Mouse (Mus musculus): ENCODE measurements at regions not wholly inside any gene's neighbourhood (a gene's known extent, or its start where the extent isn't known, plus 50 kb on each side); places are given as distances from the start of the nearest gene placed in this dataset.

DNA sequence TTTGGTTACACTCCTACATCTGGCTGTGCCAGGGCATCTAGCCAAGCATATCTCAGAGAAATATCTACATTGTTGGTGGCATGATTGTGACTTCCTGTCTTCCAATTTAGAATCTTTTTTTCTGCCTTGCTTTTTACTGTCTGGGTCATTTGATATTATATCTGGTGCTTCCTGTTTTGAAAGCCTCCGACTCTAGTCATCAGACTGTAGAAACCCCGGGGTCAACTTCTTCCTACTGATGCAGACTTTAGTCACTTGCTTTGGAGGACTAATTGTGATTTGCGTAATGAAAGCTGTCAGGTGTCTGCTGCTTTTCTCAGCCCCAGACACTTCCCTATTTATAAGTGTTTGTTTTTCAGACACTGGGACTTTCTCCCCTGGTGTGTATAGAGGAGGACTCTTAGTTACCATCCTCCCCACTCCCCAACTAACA lies 113.0 kb upstream of the Cxcr4 start:
- H3K27ac ChIP-seq, result no peak overlapping the region
- 76% methylated on average over 3 of the region's 3 CpGs for WGBS
- H3K36me3 ChIP-seq, result no peaks in the 10 kb centered on the region
- no peak overlapping the region for H3K4me2 ChIP-seq (replicated peaks)
- no peaks in the 10 kb centered on the region for H3K9me3 ChIP-seq
- H3K4me1 ChIP-seq, result no peaks in the 10 kb centered on the region
- H3K4me3 ChIP-seq, result no peak overlapping the region
- ATAC-seq (ENCODE audit: low FRiP score, low read depth), result no peak
- no peaks in the 10 kb centered on the region for H3K27me3 ChIP-seq
- no peak overlapping the region for H3K9ac ChIP-seq

DNA sequence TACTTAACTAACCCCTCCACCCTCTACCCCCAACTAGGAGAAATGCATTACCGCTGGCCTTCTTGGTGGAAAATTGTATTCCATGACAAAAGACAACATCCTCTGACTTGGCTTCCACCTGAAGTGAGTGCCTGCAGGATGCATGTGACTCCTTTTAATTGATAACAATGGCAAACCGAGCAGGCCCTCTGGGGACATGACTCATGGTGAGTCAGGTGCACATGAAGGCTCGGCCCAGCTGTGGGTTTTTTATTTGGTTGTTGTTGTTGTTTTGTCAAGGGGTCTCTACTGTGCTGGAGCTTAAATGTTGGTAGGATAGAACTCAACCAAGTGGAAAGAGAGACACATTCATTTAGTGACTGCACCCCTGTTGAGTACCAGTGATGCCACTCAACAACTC lies 109.2 kb upstream of the Cxcr4 start:
- H3K9ac ChIP-seq, result no peak overlapping the region
- no peak overlapping the region for H3K4me3 ChIP-seq
- H3K36me3 ChIP-seq, result no peaks in the 10 kb centered on the region
- H3K4me1 ChIP-seq, result no peaks in the 10 kb centered on the region
- WGBS, result 74% methylated on average over 3 of the region's 3 CpGs
- H3K27ac ChIP-seq, result no peak overlapping the region
- no peak overlapping the region for H3K4me2 ChIP-seq (replicated peaks)
- H3K27me3 ChIP-seq, result no peaks in the 10 kb centered on the region
- no peaks in the 10 kb centered on the region for H3K9me3 ChIP-seq
- ATAC-seq (ENCODE audit: low FRiP score, low read depth), result no peak

DNA sequence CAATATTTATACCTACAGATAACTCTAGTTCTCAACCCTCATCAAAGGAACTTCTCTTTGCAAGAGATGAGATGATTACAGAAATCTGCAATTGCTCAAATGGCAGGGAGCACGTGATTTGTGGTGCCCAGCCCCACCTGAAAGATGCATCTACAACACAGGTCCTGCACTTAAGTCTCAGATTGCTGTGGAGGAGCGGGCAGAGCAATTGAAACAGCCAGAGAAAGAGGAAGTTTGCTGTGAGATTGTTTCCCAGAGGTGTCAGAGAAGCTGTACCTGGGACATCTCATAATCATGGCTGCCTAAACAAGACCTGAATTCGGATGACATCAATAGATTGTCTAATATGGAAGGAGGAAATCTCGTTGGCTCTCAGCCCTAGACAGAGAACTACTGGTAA lies 105.9 kb upstream of the Cxcr4 start:
- no peaks in the 10 kb centered on the region for H3K27me3 ChIP-seq
- H3K4me3 ChIP-seq, result no peak overlapping the region
- no peak overlapping the region for H3K4me2 ChIP-seq (replicated peaks)
- no peaks in the 10 kb centered on the region for H3K4me1 ChIP-seq
- no peak overlapping the region for H3K9ac ChIP-seq
- H3K27ac ChIP-seq, result no peak overlapping the region
- ATAC-seq (ENCODE audit: low FRiP score, low read depth), result no peak
- H3K36me3 ChIP-seq, result no peaks in the 10 kb centered on the region
- 76% methylated on average over 4 of the region's 4 CpGs for WGBS
- H3K9me3 ChIP-seq, result no peaks in the 10 kb centered on the region

DNA sequence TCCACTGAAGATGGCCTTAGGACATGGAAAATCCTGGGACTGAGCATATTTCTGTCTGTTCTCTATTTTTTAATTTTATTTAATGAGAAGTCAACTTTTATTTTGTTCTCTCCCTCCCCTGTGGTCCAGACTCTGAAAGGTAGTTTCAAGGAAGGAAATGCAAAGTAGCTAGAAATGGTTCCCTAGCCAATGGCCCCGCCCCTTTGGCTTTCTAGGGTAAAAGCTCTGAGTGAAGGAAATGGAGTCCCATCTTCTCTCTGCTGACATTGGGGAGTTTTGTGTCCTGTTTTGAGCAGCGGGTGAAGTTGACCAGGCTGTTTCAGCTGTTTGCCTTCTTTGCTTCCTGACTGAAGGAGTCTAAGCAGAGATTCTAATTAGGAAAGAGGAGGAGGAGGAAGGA lies 103.8 kb upstream of the Cxcr4 start:
- WGBS, result 71% methylated on average over 2 of the region's 2 CpGs
- H3K36me3 ChIP-seq, result no peaks in the 10 kb centered on the region
- no peak overlapping the region for H3K27ac ChIP-seq
- no peaks in the 10 kb centered on the region for H3K27me3 ChIP-seq
- ATAC-seq (ENCODE audit: low FRiP score, low read depth), result no peak
- H3K4me3 ChIP-seq, result no peak overlapping the region
- 0 out of 2 replicates have a peak, but pooled peaks cover 6% of the 10 kb centered on the region for H3K4me1 ChIP-seq
- H3K4me2 ChIP-seq (replicated peaks), result no peak overlapping the region
- H3K9ac ChIP-seq, result no peak overlapping the region
- no peaks in the 10 kb centered on the region for H3K9me3 ChIP-seq

DNA sequence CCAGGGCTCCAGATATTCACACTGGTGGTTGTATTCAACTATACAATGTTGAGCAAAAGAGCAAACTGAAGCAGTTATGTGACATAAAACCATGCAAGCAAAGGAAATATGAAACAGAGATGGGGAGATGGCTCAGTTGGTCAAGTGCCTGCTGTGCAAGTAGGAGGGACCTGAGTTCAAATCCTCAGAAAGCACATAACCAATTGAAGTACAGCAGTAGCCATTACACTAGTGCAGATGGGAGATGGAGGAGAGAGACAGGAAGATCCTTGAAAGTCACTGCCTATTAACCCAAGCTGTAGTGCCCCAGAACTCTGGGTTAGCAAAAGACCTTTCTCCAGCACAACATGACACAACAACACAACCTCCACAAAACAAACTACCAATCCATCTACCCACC lies 100.7 kb upstream of the Cxcr4 start:
- no peak overlapping the region for H3K9ac ChIP-seq
- H3K4me3 ChIP-seq, result no peak overlapping the region

DNA sequence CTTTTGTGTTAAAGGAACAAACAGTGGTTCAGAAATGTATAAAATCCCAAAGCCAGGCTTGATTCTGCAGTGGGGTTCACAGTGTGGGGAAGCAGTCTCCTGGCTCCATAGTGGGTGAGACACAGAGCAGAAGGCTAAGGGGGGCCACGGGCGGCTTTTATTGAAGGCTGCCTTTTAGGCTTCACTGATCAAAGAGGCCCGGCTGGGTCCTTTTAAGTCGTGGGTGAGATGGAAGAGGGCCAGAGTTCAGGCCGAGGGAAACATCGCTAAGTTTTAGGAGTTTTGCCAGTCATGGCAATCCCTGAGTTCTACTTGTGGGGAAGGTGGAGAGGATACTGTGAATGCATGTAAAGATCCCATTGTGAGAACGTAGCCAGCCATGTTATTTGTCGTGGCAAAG lies 100.2 kb upstream of the Cxcr4 start:
- H3K4me2 ChIP-seq (replicated peaks), result no peak overlapping the region
- ATAC-seq (ENCODE audit: low FRiP score, low read depth), result no peak

More for the DNA sequence above, 100.7 kb upstream of the Cxcr4 start:
- Histone ChIP-seq H3K4me2 (replicated peaks) (no peak overlapping the region), H3K9me3 (no peaks in the 10 kb centered on the region), H3K27ac (no peak overlapping the region), H3K36me3 (no peaks in the 10 kb centered on the region), H3K27me3 (no peaks in the 10 kb centered on the region; the same call in 1 of the 2 replicates), H3K4me1 (0 out of 2 replicates have a peak, but pooled peaks cover 6% of the 10 kb centered on the region)
- no peak for ATAC-seq (ENCODE audit: low FRiP score, low read depth)

DNA sequence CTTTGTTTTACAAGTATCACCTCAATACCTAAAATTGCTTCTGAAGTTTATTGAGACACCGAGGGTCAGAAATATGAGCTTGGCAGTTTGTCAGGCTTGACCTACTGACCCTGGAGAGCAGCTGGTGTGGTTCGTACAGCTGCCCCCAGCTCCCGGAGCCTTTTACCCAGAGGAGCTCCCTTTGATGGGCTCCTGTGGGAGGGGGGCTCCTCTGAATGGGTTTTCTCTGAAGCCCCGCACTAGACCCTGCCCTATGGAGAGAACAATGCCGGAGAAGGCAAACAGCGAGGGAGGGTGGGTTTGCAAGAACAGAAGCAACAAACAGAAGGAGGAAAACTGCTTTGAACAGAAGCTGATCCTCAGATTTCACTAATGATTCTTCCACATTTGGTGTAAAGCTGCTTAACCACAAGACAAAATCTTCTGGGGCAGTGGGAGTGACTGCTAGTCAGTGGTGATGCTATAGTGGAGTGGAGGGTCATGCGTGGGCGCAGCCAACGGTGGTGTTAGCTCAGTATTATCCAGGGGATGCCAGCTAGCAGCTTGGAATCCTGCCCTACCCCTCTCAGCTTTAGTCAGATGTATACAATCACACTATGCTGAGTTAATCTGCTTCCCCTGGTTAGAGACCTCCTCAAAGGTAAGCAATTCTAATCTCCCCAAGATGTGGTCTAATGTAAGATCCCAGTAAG lies 95.3 kb upstream of the Cxcr4 start:
- H3K36me3 ChIP-seq, result no peaks in the 10 kb centered on the region
- peaks cover 11% of the 10 kb centered on the region; the same call in 1 of the 2 replicates for H3K4me1 ChIP-seq
- WGBS, result 21% methylated on average over 9 of the region's 9 CpGs
- no peak overlapping the region for H3K4me3 ChIP-seq
- H3K27ac ChIP-seq, result no peak overlapping the region
- 0 out of 2 replicates have a peak overlapping the region, but pooled peaks have one; percentile 25 for H3K9ac ChIP-seq
- H3K9me3 ChIP-seq, result no peaks in the 10 kb centered on the region
- no peaks in the 10 kb centered on the region; the same call in 1 of the 2 replicates for H3K27me3 ChIP-seq
- ATAC-seq (ENCODE audit: low FRiP score, low read depth), result 0 out of 2 replicates have a peak, but pooled peaks have one; percentile 45
- no peak overlapping the region for H3K4me2 ChIP-seq (replicated peaks)

More for the DNA sequence above, 100.2 kb upstream of the Cxcr4 start:
- H3K27ac ChIP-seq, result no peak overlapping the region
- no peaks in the 10 kb centered on the region for H3K36me3 ChIP-seq
- H3K4me1 ChIP-seq, result peaks cover 9% of the 10 kb centered on the region; the same call in 1 of the 2 replicates
- no peak overlapping the region for H3K4me3 ChIP-seq
- H3K9ac ChIP-seq, result no peak overlapping the region
- no peaks in the 10 kb centered on the region for H3K9me3 ChIP-seq
- WGBS, result 20% methylated on average over 8 of the region's 8 CpGs
- no peaks in the 10 kb centered on the region; the same call in 1 of the 2 replicates for H3K27me3 ChIP-seq

DNA sequence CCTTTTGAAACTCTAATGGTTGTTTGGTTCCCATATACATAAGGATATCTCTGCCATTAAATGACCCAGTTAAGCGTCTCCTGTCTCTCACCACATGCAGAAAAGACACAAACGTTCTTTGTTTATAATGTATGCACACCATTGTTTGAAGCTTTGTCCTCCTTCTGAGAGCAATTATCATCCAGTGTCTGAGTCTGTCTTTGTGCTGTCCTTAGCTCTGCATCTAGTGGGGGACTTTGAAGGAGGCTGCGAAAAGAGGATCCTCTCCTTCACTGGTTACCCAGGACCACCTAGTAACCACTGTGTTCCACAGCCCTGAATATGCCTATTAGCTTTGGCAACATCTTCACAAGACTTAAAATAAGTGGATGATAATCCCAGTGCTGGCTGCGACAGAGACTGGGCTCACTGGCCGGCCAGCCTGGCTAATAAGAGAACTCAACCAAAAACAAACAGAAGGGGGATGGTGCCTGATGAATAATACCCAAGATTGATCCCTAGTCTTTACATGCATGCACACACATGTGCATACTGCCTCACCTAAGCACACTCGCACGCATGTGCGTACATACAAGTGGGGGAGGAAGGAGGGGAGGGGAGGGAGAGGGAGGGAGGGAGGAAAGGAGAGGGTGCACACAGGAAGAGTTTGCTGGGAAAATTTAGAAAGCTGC lies 93.5 kb upstream of the Cxcr4 start:
- Histone ChIP-seq H3K9me3 (no peaks in the 10 kb centered on the region), H3K27ac (no peak overlapping the region), H3K27me3 (no peaks in the 10 kb centered on the region; the same call in 1 of the 2 replicates), H3K4me1 (peaks cover 5% of the 10 kb centered on the region; the same call in 1 of the 2 replicates), H3K4me3 (no peak overlapping the region), H3K9ac (no peak overlapping the region), H3K36me3 (no peaks in the 10 kb centered on the region), H3K4me2 (replicated peaks) (no peak overlapping the region)
- WGBS, result 66% methylated on average over 8 of the region's 8 CpGs
- ATAC-seq (ENCODE audit: low FRiP score, low read depth), result no peak

DNA sequence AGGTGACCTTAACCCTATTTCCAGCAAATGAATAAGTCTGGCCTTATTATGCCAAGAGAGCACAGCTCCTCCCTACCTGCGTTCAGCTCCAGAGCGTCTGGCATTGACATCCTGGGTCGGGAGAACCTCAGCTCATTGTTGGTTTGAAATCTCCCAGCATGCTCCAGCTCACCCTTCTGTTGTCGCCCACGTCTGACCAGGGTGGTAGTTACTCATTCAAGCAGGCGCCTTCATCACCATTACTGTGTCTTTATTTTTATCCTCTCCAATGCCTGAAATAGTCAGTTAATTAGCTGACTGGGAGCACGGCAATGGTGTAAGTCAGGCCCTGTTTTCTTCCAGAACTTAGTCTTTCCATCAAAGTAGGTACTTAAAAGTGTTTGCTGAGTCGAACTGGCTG lies 90.8 kb upstream of the Cxcr4 start:
- Histone ChIP-seq H3K27ac (no peak overlapping the region), H3K4me2 (replicated peaks) (no peak overlapping the region), H3K36me3 (no peaks in the 10 kb centered on the region), H3K9me3 (no peaks in the 10 kb centered on the region), H3K9ac (no peak overlapping the region), H3K4me3 (no peak overlapping the region), H3K4me1 (peaks cover 9% of the 10 kb centered on the region; the same call in 1 of the 2 replicates), H3K27me3 (no peaks in the 10 kb centered on the region)
- WGBS, result 77% methylated on average over 8 of the region's 8 CpGs
- no peak for ATAC-seq (ENCODE audit: low FRiP score, low read depth)

DNA sequence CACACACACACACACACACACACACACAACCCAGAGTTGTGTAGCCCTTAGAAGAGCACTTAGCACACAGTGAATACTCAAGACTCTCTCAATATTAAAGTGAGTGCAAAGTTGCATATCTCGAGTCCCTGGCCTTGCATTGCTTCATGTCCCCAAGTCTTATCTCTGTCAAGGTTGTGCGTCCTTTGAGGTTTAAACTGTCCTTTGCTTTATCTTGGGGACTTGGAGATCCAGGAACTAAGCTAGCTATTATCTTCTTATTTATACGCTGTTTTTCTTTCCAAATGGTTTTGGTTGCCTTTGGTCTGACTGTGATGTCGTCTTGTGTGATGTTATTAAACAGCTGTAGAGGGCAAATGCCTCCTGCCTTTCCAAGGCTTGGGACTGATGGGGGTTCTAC lies 89.2 kb upstream of the Cxcr4 start:
- no peak overlapping the region for H3K27ac ChIP-seq
- H3K36me3 ChIP-seq, result no peaks in the 10 kb centered on the region
- no peak overlapping the region for H3K4me2 ChIP-seq (replicated peaks)
- no peak overlapping the region for H3K4me3 ChIP-seq
- 85% methylated on average over 4 of the region's 4 CpGs for WGBS
- H3K4me1 ChIP-seq, result peaks cover 3% of the 10 kb centered on the region; the same call in 1 of the 2 replicates
- H3K9ac ChIP-seq, result no peak overlapping the region
- no peaks in the 10 kb centered on the region for H3K9me3 ChIP-seq
- H3K27me3 ChIP-seq, result no peaks in the 10 kb centered on the region
- ATAC-seq (ENCODE audit: low FRiP score, low read depth), result no peak

DNA sequence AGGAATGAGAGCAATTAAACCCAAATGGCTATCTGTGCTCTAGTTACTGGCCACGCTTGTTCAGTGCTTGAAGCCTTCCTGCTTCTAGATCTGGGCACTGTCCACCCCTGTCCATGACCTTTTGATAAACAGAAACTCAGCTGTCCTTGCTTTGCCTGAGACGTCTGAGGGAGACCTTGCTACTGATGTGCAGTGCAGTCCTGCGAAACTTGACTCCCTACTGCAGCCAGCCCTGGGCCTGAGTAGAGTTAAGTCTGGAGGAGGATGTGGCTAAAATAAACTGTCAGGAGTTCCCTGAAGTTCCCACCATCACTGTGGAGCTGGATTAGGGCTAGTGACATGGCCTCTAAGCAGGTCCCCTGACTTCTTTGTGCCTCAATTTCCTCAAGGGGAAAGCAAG lies 88.4 kb upstream of the Cxcr4 start:
- no peaks in the 10 kb centered on the region for H3K9me3 ChIP-seq
- H3K27ac ChIP-seq, result no peak overlapping the region
- H3K9ac ChIP-seq, result no peak overlapping the region
- ATAC-seq (ENCODE audit: low FRiP score, low read depth), result no peak
- H3K36me3 ChIP-seq, result no peaks in the 10 kb centered on the region
- H3K4me3 ChIP-seq, result no peak overlapping the region
- no peak overlapping the region for H3K4me2 ChIP-seq (replicated peaks)
- no peaks in the 10 kb centered on the region for H3K27me3 ChIP-seq
- H3K4me1 ChIP-seq, result peaks cover 3% of the 10 kb centered on the region; the same call in 1 of the 2 replicates
- WGBS, result 32% methylated on average over 3 of the region's 3 CpGs

DNA sequence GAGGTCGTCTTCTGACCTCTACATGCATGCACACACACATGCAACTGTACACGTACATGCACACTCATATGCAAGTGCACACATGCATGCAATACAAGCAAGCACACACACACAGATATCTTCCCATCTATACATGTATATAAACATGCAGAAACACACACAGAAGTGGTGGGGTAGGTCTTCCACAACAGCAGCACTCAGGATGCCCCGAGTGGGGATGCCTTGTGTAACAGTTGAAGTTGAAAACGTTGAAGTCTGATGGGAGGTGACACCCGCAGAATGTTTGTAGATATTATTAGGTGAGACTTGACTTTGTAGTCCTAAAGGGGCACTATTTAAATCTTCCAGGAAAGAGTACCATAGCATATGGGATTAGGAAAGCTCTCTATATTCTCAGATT lies 87.9 kb upstream of the Cxcr4 start:
- WGBS, result 83% methylated on average over 5 of the region's 5 CpGs
- Histone ChIP-seq H3K9ac (no peak overlapping the region), H3K27me3 (no peaks in the 10 kb centered on the region), H3K4me1 (peaks cover 3% of the 10 kb centered on the region; the same call in 1 of the 2 replicates), H3K4me3 (no peak overlapping the region), H3K36me3 (no peaks in the 10 kb centered on the region), H3K27ac (no peak overlapping the region), H3K4me2 (replicated peaks) (no peak overlapping the region), H3K9me3 (no peaks in the 10 kb centered on the region)
- no peak for ATAC-seq (ENCODE audit: low FRiP score, low read depth)
